Mouse (Mus musculus): Measurements from ENCODE around the gene Frat2.

Frat2 gene

GRCm38 (mm10) chr19:41822589-41822988 lies 25.3 kb downstream of the Frat2 start:
- DNase-seq (ENCODE audit: low read depth, low spot score) = no peak

- DNase-seq (ENCODE audit: low read depth, low spot score) = no peak
Observed at GRCm38 (mm10) chr19:41821436-41821835, 26.5 kb downstream of the Frat2 start.

- DNase-seq (ENCODE audit: low read depth, low spot score) = no peak
Observed at GRCm38 (mm10) chr19:41818749-41819148, 29.2 kb downstream of the Frat2 start.

- DNase-seq (ENCODE audit: low read depth, low spot score) = no peak
Observed at GRCm38 (mm10) chr19:41817325-41817724, 30.6 kb downstream of the Frat2 start.

GRCm38 (mm10) chr19:41816915-41817314 lies 31.0 kb downstream of the Frat2 start:
- DNase-seq (ENCODE audit: low read depth, low spot score) = no peak

- no peak for DNase-seq (ENCODE audit: low read depth, low spot score)
Observed at GRCm38 (mm10) chr19:41816410-41816809, 31.5 kb downstream of the Frat2 start.

- no peak for DNase-seq (ENCODE audit: low read depth, low spot score)
Observed at GRCm38 (mm10) chr19:41813374-41813773, 34.6 kb downstream of the Frat2 start.

- no peak for DNase-seq (ENCODE audit: low read depth, low spot score)
Observed at GRCm38 (mm10) chr19:41812525-41812924, 35.4 kb downstream of the Frat2 start.

GRCm38 (mm10) chr19:41810074-41810473 lies 37.9 kb downstream of the Frat2 start:
- no peak for DNase-seq (ENCODE audit: low read depth, low spot score)

- DNase-seq (ENCODE audit: low read depth, low spot score) = no peak
Observed at GRCm38 (mm10) chr19:41808104-41808634, 39.8 kb downstream of the Frat2 start.

GRCm38 (mm10) chr19:41807497-41807896 lies 40.4 kb downstream of the Frat2 start:
- DNase-seq (ENCODE audit: low read depth, low spot score) = no peak

GRCm38 (mm10) chr19:41805831-41806230 lies 42.1 kb downstream of the Frat2 start:
- no peak for DNase-seq (ENCODE audit: low read depth, low spot score)

GRCm38 (mm10) chr19:41803322-41803721 lies 44.6 kb downstream of the Frat2 start:
- DNase-seq (ENCODE audit: low read depth, low spot score) = peak; percentile 61

GRCm38 (mm10) chr19:41801742-41802369 lies 46.1 kb downstream of the Frat2 start, which contains the start of gene Arhgap19:
TSS of gene Arhgap19 (minus strand) at chr19:41802047.
- DNase-seq (ENCODE audit: low read depth, low spot score) = peak; percentile 81

GRCm38 (mm10) chr19:41800986-41801741 lies 46.8 kb downstream of the Frat2 start:
- no peak for DNase-seq (ENCODE audit: low read depth, low spot score)

- DNase-seq (ENCODE audit: low read depth, low spot score) = no peak
Observed at GRCm38 (mm10) chr19:41800451-41800850, 47.5 kb downstream of the Frat2 start.

- no peak for DNase-seq (ENCODE audit: low read depth, low spot score)
Observed at GRCm38 (mm10) chr19:41797536-41797935, 50.4 kb downstream of the Frat2 start.

GRCm38 (mm10) chr19:41796789-41797327 lies 51.1 kb downstream of the Frat2 start:
- DNase-seq (ENCODE audit: low read depth, low spot score) = no peak

GRCm38 (mm10) chr19:41796148-41796760 lies 51.7 kb downstream of the Frat2 start:
- DNase-seq (ENCODE audit: low read depth, low spot score) = no peak

All from WW6 (cell line).